Mouse (Mus musculus): Measurements from ENCODE around the gene Set.

Gene Set

GRCm38 (mm10) chr2:30093471-30094207 is 36.5 kb downstream of the Set start, which contains the start of gene Zdhhc12:
Zdhhc12 (minus strand) TSS chr2:30093648.
- peak; percentile 98 for DNase-seq

- DNase-seq: no peak
Measured at GRCm38 (mm10) chr2:30094208-30094588, 37.0 kb downstream of the Set start.

GRCm38 (mm10) chr2:30095882-30096527 is 38.8 kb downstream of the Set start:
- peak; percentile 74 for DNase-seq

GRCm38 (mm10) chr2:30100214-30100613 is 43.0 kb downstream of the Set start:
- no peak for DNase-seq

GRCm38 (mm10) chr2:30106364-30106763 is 49.2 kb downstream of the Set start:
- peak; percentile 66 for DNase-seq

GRCm38 (mm10) chr2:30107646-30108045 is 50.5 kb downstream of the Set start:
- no peak for DNase-seq

- no peak for DNase-seq
Measured at GRCm38 (mm10) chr2:30108260-30108659, 51.1 kb downstream of the Set start.

GRCm38 (mm10) chr2:30111500-30111899 is 54.3 kb downstream of the Set start:
- DNase-seq: no peak

GRCm38 (mm10) chr2:30112564-30112963 is 55.4 kb downstream of the Set start:
- no peak for DNase-seq

GRCm38 (mm10) chr2:30119641-30120051 is 62.5 kb downstream of the Set start:
- no peak for DNase-seq

GRCm38 (mm10) chr2:30120269-30120668 is 63.1 kb downstream of the Set start:
- peak; percentile 51 for DNase-seq
